Mouse (Mus musculus) mouse trophoblast stem cell (cell line): ENCODE data around the gene Znrf1.
"Not testable (repeated sequence)": the region's sequence is repeated elsewhere in the genome, so short reads cannot be mapped to it uniquely, and the experiment has no call there.

Experiments used
- in situ Hi-C, 2 experiments: fragments of 300-500 bp; cut with MseI, MboI; formaldehyde crosslinking; loops; 2 replicates in 1 of 2; 3 replicates in 1 of 2; pipeline ENCODE4 v1.15.1; 2025

Gene Znrf1

GRCm38 (mm10) chr8:111536031-111536977, at the start of gene Znrf1:
Gene Znrf1, plus strand, starts transcription at chr8:111536097.
- in situ Hi-C loops, result no loop called here

- in situ Hi-C loops, result no loop called here
These were observed 45.8 kb upstream of the Znrf1 start for GRCm38 (mm10) chr8:111490034-111490591.

- in situ Hi-C loops, result no loop called here
These were observed 44.7 kb upstream of the Znrf1 start for GRCm38 (mm10) chr8:111491191-111491590.

- in situ Hi-C loops, result no loop called here
These were observed 43.4 kb upstream of the Znrf1 start for GRCm38 (mm10) chr8:111492508-111492907.

- in situ Hi-C loops, result no loop called here
These were observed 42.7 kb upstream of the Znrf1 start for GRCm38 (mm10) chr8:111493176-111493575.

- in situ Hi-C loops, result no loop called here
These were observed 39.6 kb upstream of the Znrf1 start for GRCm38 (mm10) chr8:111496326-111496725.

- in situ Hi-C loops, result not testable (repeated sequence)
These were observed 37.6 kb upstream of the Znrf1 start for GRCm38 (mm10) chr8:111498249-111498648.

- in situ Hi-C loops, result no loop called here
These were observed 34.0 kb upstream of the Znrf1 start for GRCm38 (mm10) chr8:111501724-111502464.

- in situ Hi-C loops, result no loop called here
These were observed 27.3 kb upstream of the Znrf1 start for GRCm38 (mm10) chr8:111508566-111508965.

- in situ Hi-C loops, result no loop called here
These were observed 26.6 kb upstream of the Znrf1 start for GRCm38 (mm10) chr8:111509278-111509677.

GRCm38 (mm10) chr8:111510401-111510800, 25.5 kb upstream of the Znrf1 start:
- in situ Hi-C loops, result no loop called here

GRCm38 (mm10) chr8:111512941-111513340, 23.0 kb upstream of the Znrf1 start:
- in situ Hi-C loops, result no loop called here

GRCm38 (mm10) chr8:111513446-111513845, 22.5 kb upstream of the Znrf1 start:
- in situ Hi-C loops, result no loop called here

GRCm38 (mm10) chr8:111516451-111517035, 19.4 kb upstream of the Znrf1 start:
- in situ Hi-C loops, result no loop called here

- in situ Hi-C loops, result no loop called here
These were observed 18.4 kb upstream of the Znrf1 start for GRCm38 (mm10) chr8:111517466-111517865.

- in situ Hi-C loops, result no loop called here
These were observed 14.0 kb upstream of the Znrf1 start, which contains the start of gene Wdr59 for GRCm38 (mm10) chr8:111521713-111522429. Gene Wdr59, minus strand, starts transcription at chr8:111522092.

- in situ Hi-C loops, result no loop called here
These were observed 9.4 kb upstream of the Znrf1 start for GRCm38 (mm10) chr8:111526403-111527024.

- in situ Hi-C loops, result no loop called here
These were observed 8.7 kb upstream of the Znrf1 start for GRCm38 (mm10) chr8:111527149-111527548.

- in situ Hi-C loops, result no loop called here
These were observed 7.8 kb upstream of the Znrf1 start for GRCm38 (mm10) chr8:111528071-111528470.

- in situ Hi-C loops, result loop anchor here in 1 of 2 experiments (5.0 kb wide), 1 partner anchor 91 kb away; no protein-coding TSS in a partner anchor
These were observed 4.7 kb upstream of the Znrf1 start for GRCm38 (mm10) chr8:111531191-111531590.
